Mouse (Mus musculus): ENCODE measurements around the gene Nt5m. TPM values are rescaled to one million over a fixed set of nuclear protein-coding genes. Genes with fewer than 3 reads are reported as not detected.

Gene Nt5m
- polyA plus RNA-seq, 1 experiment from 2014 or later: 54.8 TPM

Other genes with a start within 250 kb of the Nt5m start
- gene Olfr223, start 246.2 kb upstream of the Nt5m start, polyA plus RNA-seq (2014; fragmentation: Nextera tagmentation; extraction: Ambion mirVana): not detected in 2 replicates
- 55.6 and 63.4 TPM in 2 replicates for gene Mprip, start 178.1 kb upstream of the Nt5m start, polyA plus RNA-seq (2014; fragmentation: Nextera tagmentation; extraction: Ambion mirVana)
- gene Pld6, start 51.8 kb upstream of the Nt5m start, polyA plus RNA-seq (2014; fragmentation: Nextera tagmentation; extraction: Ambion mirVana): 1.3 and 1.5 TPM in 2 replicates
- gene Flcn, start 29.4 kb upstream of the Nt5m start, polyA plus RNA-seq (2014; fragmentation: Nextera tagmentation; extraction: Ambion mirVana): 29.4 and 36.6 TPM in 2 replicates
- 232 and 257 TPM in 2 replicates for gene Cops3, start 391 bp downstream of the Nt5m start, polyA plus RNA-seq (2014; fragmentation: Nextera tagmentation; extraction: Ambion mirVana)
- gene Med9, start 108.8 kb downstream of the Nt5m start, polyA plus RNA-seq (2014; fragmentation: Nextera tagmentation; extraction: Ambion mirVana): 35.7 and 35.9 TPM in 2 replicates
- 0.66 and 0.75 TPM in 2 replicates for gene Rasd1, start 125.5 kb downstream of the Nt5m start, polyA plus RNA-seq (2014; fragmentation: Nextera tagmentation; extraction: Ambion mirVana)
- gene Pemt, start 207.0 kb downstream of the Nt5m start, polyA plus RNA-seq (2014; fragmentation: Nextera tagmentation; extraction: Ambion mirVana): 7.3 and 9.4 TPM in 2 replicates

Measured in forebrain, embryonic 14.5 days (tissue).